Mouse (Mus musculus): ENCODE data around the gene Pin1. TPM values are rescaled to one million over a fixed set of nuclear protein-coding genes. Genes with fewer than 3 reads are reported as not detected.

Pin1 gene
- 2.8 TPM for polyA plus RNA-seq (2015; fragmentation: Illumina TruSeq; extraction: RNeasy Lipid Tissue Mini Kit (QIAGEN cat#74804); ENCODE audit: insufficient read depth, low read depth, low replicate concordance)

DNA sequence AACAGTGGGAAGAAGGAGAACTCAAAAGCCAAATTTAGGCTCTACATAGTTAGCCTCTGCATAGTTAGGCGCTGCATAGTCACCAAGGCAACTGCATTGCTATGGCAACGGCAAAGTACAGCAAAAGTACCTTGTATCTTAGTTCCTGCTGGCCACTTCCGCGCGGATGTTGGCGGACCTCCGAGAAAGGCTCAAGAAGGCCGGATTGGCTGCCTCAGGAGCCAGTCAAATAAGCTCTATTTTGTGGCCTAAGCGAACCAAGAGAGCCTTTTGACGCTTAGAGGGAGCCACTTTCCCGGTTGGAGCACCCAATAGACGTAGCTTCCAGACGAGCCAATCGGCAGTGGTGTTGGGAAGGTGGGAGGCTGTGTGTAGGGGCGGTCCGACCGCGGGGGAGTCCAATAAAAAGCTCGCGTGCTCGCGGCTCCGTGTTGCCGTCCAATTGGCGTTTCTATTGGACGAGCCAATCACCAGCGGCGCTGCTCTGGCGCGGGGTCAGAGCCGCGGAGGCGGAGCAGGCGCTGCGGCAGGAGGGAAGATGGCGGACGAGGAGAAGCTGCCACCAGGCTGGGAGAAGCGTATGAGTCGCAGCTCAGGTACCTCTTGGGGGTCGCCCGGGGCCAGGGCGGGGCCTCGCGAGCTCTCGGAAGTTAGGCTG is at the start of gene Pin1:
TSS of gene Pin1 (plus strand) at position 494 of the 658 bp plus-strand sequence.

DNA sequence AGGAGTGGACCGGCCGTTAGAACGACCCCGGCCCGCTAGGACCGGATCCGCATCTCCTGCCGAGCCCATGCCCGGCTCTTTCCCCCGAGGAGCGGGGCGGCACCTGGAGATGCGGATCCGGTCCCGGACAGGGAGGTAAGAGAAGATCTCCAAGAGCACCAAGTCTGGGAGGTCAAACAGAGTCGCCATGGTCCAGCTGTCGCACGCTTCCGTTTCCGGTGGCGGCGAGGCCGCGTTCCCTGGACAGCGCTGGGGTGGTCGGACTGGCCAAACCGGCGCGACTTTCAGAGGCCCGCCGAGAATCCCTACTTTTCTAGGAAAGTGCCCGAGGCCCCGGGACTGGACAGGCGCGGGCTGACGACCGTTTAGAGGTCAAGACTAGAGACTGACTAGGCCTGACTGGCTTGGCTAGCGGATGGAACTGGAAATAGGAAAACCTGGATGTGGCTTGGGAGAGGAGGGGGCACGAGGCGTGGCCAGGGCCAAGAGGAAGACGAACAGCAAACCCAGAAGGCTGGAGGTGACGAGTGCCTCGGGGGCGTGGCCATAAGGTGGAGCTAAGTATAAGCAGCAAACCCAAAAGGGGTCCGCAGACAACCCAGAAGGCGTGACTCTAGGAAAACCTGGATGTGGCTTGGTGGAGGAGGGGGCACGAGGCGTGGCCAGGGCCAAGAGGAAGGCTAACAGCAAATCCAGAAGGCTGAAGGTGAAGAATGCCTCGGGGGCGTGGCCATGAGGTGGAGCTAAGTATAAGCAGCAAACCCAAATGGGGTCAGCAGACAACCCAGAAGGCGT is 9.6 kb upstream of the Pin1 start, which contains the start of gene Ubl5:
TSS of gene Ubl5 (plus strand) at position 778 of the 795 bp plus-strand sequence.

DNA sequence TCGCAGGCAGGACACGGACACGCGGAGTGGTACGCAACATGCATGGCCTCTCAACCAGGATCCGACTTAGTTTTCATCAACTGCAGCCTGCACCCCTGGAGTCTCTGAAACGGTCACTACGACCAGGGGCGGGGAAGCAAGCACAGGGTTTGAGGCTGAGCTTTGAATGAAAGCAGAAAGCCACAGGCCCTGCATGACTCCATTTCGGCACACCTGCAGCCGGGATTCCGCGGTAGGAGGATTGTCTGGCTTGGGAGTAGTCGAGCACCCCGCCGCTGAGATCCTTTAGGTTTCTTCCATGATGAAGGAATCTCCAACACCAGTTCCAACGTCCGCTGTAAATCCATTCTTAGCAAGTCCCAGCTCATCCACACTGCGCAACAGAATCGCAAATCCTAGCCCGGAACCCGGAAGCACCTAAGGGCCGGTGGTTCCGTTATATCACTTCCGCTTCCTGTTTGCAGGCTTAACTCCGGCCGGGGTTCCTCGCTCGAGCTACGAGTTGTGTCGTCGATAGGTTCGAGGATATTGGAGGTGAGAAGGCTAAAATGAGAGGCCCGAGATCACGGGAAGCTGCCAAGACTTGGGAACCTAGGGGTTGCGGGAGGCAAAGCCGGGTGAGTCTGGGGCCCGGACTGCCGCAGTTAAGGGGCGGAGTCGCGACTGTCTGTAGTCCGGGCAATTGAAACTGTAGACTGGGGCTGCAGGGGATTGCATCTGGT is 7.4 kb upstream of the Pin1 start, which contains the start of gene Fbxl12:
TSS of gene Fbxl12 (minus strand) at position 408 of the 722 bp plus-strand sequence.

Other genes with a start within 250 kb of the Pin1 start
- gene Zfp26, start 191.9 kb upstream of the Pin1 start, polyA plus RNA-seq (2015; fragmentation: Illumina TruSeq; extraction: RNeasy Lipid Tissue Mini Kit (QIAGEN cat#74804); ENCODE audit: insufficient read depth, low read depth, low replicate concordance), result 1.8 TPM
- 3.7 TPM for gene Zfp426, start 159.3 kb upstream of the Pin1 start, polyA plus RNA-seq (2015; fragmentation: Illumina TruSeq; extraction: RNeasy Lipid Tissue Mini Kit (QIAGEN cat#74804); ENCODE audit: insufficient read depth, low read depth, low replicate concordance)
- gene Zfp266, start 130.7 kb upstream of the Pin1 start, polyA plus RNA-seq (2015; fragmentation: Illumina TruSeq; extraction: RNeasy Lipid Tissue Mini Kit (QIAGEN cat#74804); ENCODE audit: insufficient read depth, low read depth, low replicate concordance), result 3.6 TPM
- 1.9 TPM for gene Zfp846, start 70.8 kb upstream of the Pin1 start, polyA plus RNA-seq (2015; fragmentation: Illumina TruSeq; extraction: RNeasy Lipid Tissue Mini Kit (QIAGEN cat#74804); ENCODE audit: insufficient read depth, low read depth, low replicate concordance)
- 85.3 TPM for gene Ubl5, start 9.2 kb upstream of the Pin1 start, polyA plus RNA-seq (2015; fragmentation: Illumina TruSeq; extraction: RNeasy Lipid Tissue Mini Kit (QIAGEN cat#74804); ENCODE audit: insufficient read depth, low read depth, low replicate concordance)
- 8.1 TPM for gene Fbxl12, start 7.3 kb upstream of the Pin1 start, polyA plus RNA-seq (2015; fragmentation: Illumina TruSeq; extraction: RNeasy Lipid Tissue Mini Kit (QIAGEN cat#74804); ENCODE audit: insufficient read depth, low read depth, low replicate concordance)
- gene Olfm2, start 94.3 kb downstream of the Pin1 start, polyA plus RNA-seq (2015; fragmentation: Illumina TruSeq; extraction: RNeasy Lipid Tissue Mini Kit (QIAGEN cat#74804); ENCODE audit: insufficient read depth, low read depth, low replicate concordance), result 0.57 TPM
- gene Col5a3, start 163.0 kb downstream of the Pin1 start, polyA plus RNA-seq (2015; fragmentation: Illumina TruSeq; extraction: RNeasy Lipid Tissue Mini Kit (QIAGEN cat#74804); ENCODE audit: insufficient read depth, low read depth, low replicate concordance), result 10.9 TPM
- gene Rdh8, start 166.4 kb downstream of the Pin1 start, polyA plus RNA-seq (2015; fragmentation: Illumina TruSeq; extraction: RNeasy Lipid Tissue Mini Kit (QIAGEN cat#74804); ENCODE audit: insufficient read depth, low read depth, low replicate concordance), result not detected
- gene A230050P20Rik, start 216.5 kb downstream of the Pin1 start, polyA plus RNA-seq (2015; fragmentation: Illumina TruSeq; extraction: RNeasy Lipid Tissue Mini Kit (QIAGEN cat#74804); ENCODE audit: insufficient read depth, low read depth, low replicate concordance), result 12.9 TPM
- 1.1 TPM for gene Angptl6, start 227.6 kb downstream of the Pin1 start, polyA plus RNA-seq (2015; fragmentation: Illumina TruSeq; extraction: RNeasy Lipid Tissue Mini Kit (QIAGEN cat#74804); ENCODE audit: insufficient read depth, low read depth, low replicate concordance)
- gene Ppan, start 236.1 kb downstream of the Pin1 start, polyA plus RNA-seq (2015; fragmentation: Illumina TruSeq; extraction: RNeasy Lipid Tissue Mini Kit (QIAGEN cat#74804); ENCODE audit: insufficient read depth, low read depth, low replicate concordance), result 21.0 TPM
- gene Eif3g, start 246.5 kb downstream of the Pin1 start, polyA plus RNA-seq (2015; fragmentation: Illumina TruSeq; extraction: RNeasy Lipid Tissue Mini Kit (QIAGEN cat#74804); ENCODE audit: insufficient read depth, low read depth, low replicate concordance), result 46.1 TPM